Mouse (Mus musculus) kidney, postnatal 36 days (tissue): ENCODE data around the gene Tex14.
"Not testable (repeated sequence)": the region's sequence is repeated elsewhere in the genome, so short reads cannot be mapped to it uniquely, and the experiment has no call there.

ENCODE experiments used
- DNase-seq, 2 experiments: peaks; one replicate each; pipeline ENCODE4 v3.0.0; 2021 to 2022; ENCODE audit warnings: mixed read lengths in 2 of 2

Gene Tex14

GRCm38 (mm10) chr11:87448476-87449199 is 43.8 kb downstream of the Tex14 start:
- peak; percentile 37 to 43 for DNase-seq

GRCm38 (mm10) chr11:87449200-87449547 is 44.3 kb downstream of the Tex14 start:
- no peak for DNase-seq

- not testable (repeated sequence) for DNase-seq
Observed at GRCm38 (mm10) chr11:87449847-87450246, 45.0 kb downstream of the Tex14 start.

GRCm38 (mm10) chr11:87452779-87453178 is 47.9 kb downstream of the Tex14 start:
- not testable (repeated sequence) for DNase-seq

GRCm38 (mm10) chr11:87453216-87454034 is 48.6 kb downstream of the Tex14 start:
- DNase-seq = peak; percentile 73 to 76

GRCm38 (mm10) chr11:87454035-87454690 is 49.3 kb downstream of the Tex14 start:
- no peak for DNase-seq

- no peak for DNase-seq
Observed at GRCm38 (mm10) chr11:87455573-87455972, 50.7 kb downstream of the Tex14 start.

GRCm38 (mm10) chr11:87455984-87456383 is 51.1 kb downstream of the Tex14 start:
- no peak for DNase-seq

GRCm38 (mm10) chr11:87460566-87460965 is 55.7 kb downstream of the Tex14 start:
- DNase-seq = no peak

GRCm38 (mm10) chr11:87461780-87462460 is 57.1 kb downstream of the Tex14 start:
- peak; percentile 87 to 88 for DNase-seq

GRCm38 (mm10) chr11:87462461-87463242 is 57.8 kb downstream of the Tex14 start:
- peak in 1 of 2 experiments; percentile 34 for DNase-seq

- DNase-seq = no peak
Observed at GRCm38 (mm10) chr11:87463243-87463540, 58.3 kb downstream of the Tex14 start.

GRCm38 (mm10) chr11:87463792-87464430 is 59.0 kb downstream of the Tex14 start:
- not testable (repeated sequence) for DNase-seq

- no peak for DNase-seq
Observed at GRCm38 (mm10) chr11:87465990-87466593, 61.2 kb downstream of the Tex14 start.

GRCm38 (mm10) chr11:87467491-87468277 is 62.8 kb downstream of the Tex14 start:
- DNase-seq = no peak

GRCm38 (mm10) chr11:87468278-87468655 is 63.4 kb downstream of the Tex14 start:
- no peak for DNase-seq

GRCm38 (mm10) chr11:87468706-87469315 is 63.9 kb downstream of the Tex14 start:
- no peak for DNase-seq

GRCm38 (mm10) chr11:87470807-87471698 is 66.2 kb downstream of the Tex14 start:
- peak; percentile 68 to 77 for DNase-seq

GRCm38 (mm10) chr11:87471699-87471997 is 66.8 kb downstream of the Tex14 start:
- not testable (repeated sequence) for DNase-seq
